Mouse (Mus musculus) testis, adult 2 months (tissue): ENCODE measurements around the gene Ccdc80.

Source experiments
- CTCF ChIP-seq: fragments of 200-500 bp; IDR thresholded peaks from 2 replicates; pipeline ENCODE4 v1.5.1; 2012; ENCODE audit warnings: low read depth, mild to moderate bottlenecking, inconsistent platforms, low read length, moderate library complexity; ENCODE audit not compliant: control insufficient read depth, insufficient read depth, insufficient replicate concordance
- POLR2A ChIP-seq: fragments of 200-500 bp; IDR thresholded peaks from 2 replicates; pipeline ENCODE4 v1.6.1; 2012; ENCODE audit warnings: low read depth, mild to moderate bottlenecking, inconsistent platforms, low read length, moderate library complexity; ENCODE audit not compliant: control insufficient read depth

DNA sequence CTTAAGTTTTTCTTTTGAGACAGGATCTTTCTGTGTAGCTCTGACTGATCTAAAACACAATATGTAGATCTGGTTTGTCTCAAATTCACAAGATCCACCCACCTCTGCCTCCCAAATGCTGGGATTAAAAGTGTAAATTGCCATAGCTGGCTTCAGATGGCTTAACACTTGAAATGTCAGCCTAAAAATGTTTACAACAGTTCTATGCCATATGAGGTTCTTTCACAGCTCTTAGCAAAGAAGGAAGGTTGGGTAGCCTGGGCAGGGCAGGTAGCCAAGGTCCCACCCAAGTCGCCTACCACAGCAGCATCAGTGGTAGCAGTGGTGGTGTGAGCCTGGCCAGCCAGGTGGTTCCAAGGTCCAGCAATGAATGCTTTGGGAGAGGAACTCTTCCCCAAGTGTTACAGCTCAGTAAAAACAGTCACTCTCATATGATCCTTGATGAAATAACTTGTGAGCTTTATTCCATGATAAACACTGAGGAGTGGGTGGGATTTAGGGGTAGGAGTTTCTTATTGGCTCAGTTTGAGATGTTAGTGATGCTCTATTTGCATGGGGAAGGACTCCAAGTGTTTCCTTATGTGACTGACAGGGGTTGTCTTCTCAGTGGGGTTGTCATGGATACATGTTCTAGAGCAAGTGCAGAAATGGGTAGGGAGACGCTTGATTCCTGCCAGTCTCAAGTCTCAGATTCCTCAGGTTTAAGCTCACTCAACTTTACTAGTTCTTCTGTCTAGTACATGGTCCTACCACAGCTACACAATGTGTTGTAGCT is 34.9 kb downstream of the Ccdc80 start:
- no peak for TF ChIP-seq CTCF
- no peak for TF ChIP-seq POLR2A
